Mouse (Mus musculus) adrenal gland, adult 8-10 months (tissue): Measurements from ENCODE around the gene Fitm1. TPM values are rescaled to one million over a fixed set of nuclear protein-coding genes. Genes with fewer than 3 reads are reported as not detected.

Source experiments
- DNase-seq: peaks from one replicate; pipeline ENCODE4 v3.0.0; 2022
- total RNA-seq, 4 experiments: library from RNA; stranded (reverse); gene quantifications; 2 replicates each; pipeline ENCODE4 v1.2.4; 2022

The Fitm1 gene
- total RNA-seq, 4 experiments from 2014 or later = 0.74 to 0.98 (median 0.85) TPM

DNA sequence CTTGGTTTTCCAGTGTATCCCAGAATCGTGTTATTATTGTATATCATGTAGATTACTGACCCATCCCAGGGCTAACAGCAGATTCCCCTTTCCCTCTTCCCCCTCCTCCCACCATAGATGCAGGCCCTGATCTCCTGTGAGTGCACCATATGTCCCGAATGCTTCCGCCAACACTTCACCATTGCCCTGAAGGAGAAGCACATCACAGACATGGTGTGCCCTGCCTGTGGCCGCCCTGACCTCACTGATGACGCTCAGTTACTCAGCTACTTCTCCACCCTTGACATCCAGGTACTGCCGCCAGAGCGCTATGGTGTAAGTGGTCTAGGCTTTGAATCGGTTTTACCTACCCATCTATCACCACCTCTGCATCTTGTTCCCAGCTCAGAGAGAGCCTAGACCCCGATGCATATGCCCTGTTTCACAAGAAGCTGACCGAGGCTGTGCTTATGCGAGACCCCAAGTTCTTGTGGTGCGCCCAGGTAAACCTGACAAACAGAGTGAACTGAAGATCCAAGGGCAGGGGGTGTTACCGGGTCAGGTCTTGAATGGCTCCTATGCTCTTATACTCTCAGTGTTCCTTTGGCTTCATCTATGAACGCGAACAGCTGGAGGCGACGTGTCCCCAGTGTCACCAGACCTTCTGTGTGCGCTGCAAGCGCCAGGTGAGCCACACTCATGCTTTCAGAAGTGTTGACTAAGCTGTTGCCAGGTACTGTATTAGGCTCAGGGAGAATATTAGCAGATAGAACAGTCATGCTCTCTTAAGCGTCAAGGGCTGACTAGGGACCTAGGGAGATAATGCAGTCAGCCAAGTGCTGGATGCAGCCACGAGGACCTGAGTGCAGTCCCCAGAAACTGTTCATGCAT, 23.3 kb downstream of the Fitm1 start:
- no peak for DNase-seq

DNA sequence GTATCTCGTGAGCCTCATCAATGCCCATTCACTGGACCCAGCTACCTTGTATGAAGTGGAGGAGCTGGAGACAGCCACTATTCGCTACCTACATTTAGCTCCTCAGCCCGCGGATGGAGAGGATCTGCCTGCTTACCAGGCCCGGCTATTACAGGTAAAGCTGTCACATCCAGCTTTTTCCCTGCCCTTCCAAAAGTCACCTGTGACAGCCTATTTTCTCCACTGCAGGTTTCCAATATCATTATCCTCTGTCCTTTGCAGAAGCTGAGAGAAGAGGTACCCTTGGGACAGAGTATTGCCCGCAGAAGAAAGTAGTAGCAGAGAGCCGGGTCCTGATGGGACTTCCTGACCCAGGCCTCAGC, 27.8 kb downstream of the Fitm1 start, which contains the start of gene Irf9:
Irf9 (plus strand) TSS at position 301 of the 362 bp plus-strand sequence.
- no peak for DNase-seq

DNA sequence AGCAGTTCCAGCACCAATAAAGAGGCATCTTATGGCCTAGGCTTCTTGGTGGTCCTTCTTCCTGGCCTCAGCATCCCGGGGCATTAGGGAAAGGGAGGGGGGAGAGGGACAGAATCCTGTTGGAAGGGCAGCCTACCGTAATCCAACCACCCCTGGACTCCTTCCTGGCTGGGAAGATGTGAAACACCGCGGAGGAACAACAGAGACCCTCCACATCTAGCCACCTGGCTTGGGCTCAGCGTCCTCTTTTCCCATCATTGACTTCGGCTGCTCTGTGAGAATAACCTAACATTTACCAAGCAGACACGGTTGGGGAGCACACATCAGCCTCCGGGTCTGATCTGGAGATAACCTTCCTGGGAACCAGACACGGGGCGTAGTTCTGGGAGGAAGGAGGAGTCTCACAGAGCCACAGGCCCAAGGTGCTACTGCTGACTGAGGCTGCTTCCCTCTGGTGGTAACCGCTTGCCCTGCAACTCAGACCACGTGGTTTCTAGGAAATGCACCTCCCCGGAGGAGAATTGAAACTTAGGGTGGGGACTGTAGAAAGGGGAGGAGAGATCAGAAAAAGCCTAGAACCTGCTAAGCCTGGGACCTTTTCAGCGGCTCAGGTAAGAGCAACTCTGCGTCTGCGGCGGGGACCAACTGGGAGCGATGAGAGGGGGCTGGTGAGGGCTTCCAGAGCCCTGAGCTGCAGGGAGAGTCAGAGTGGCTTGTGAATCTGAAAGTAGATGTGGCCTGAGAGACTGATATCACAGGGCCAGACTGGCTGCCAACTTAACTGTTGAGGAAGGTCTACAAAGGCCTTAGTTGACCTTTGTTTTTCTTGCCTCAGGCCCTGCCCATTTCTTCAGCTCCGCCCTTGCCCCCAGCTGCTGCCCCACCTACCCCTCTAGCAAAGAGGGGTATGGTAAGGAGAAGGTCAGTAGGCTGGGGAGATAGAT, 28.5 kb downstream of the Fitm1 start:
- peak; percentile 93 for DNase-seq

DNA sequence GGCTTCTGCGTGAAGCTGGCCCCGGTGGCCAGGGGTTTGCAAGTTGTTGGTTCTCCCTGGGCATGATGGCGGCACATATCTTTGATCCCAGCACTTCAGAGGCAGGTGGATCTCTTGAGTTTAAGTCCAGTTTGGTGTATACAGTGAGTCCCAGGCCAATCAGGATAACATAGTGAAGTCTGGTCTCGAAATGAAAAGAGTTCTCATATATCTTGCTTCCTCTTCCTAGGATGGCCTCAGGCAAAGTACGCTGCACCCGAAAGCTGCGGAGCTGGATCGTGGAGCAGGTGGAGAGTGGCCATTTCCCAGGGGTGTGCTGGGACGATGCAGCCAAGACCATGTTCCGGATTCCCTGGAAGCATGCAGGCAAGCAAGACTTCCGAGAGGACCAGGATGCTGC, 29.4 kb downstream of the Fitm1 start:
- no peak for DNase-seq

DNA sequence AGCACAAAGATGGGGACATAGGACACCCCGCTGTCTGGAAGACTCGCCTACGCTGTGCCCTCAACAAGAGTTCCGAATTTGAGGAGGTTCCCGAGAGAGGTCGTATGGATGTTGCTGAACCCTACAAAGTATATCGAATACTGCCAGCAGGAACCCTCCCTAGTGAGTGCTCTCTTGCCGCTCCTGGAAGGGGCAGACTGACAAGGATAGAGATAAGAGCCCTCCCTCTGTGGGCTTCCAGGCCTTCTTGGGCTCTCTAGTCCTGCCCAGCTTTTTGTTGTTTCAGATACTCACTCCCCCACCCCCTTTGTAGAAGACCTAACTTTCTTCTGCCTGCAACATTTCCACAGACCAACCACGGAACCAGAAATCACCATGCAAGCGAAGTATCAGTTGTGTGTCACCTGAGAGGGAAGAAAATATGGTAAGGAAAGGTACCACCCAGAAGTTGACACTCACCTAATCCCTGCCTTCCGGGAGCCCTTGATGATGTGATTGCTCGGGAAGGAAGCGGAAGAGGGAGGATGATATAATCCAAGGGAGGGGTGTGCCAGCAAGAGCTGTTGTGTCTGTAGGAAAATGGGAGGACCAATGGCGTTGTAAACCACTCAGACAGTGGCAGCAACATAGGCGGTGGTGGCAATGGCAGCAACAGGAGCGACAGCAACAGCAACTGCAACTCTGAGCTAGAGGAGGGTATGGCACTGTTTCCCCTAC, 30.5 kb downstream of the Fitm1 start:
- DNase-seq = no peak

DNA sequence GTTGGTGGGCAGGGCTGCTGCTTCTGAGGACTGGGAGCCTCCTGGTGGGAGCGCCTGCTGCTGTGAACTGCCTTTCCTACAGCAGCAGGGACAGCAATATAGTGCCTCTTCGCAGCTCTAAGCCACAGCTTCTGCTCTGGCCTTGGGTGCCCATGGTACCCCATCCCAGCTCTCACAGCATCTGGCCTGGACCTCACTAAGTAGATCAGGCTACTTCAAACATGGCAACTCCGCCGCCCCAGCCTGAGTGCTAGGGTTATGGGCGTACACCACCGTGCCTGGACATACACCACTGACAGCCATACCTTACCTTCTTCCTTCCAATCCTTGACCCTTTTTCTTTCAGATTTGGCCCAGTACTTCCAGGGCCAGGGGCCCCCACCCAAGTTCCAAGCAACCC, 32.9 kb downstream of the Fitm1 start:
- DNase-seq = no peak

DNA sequence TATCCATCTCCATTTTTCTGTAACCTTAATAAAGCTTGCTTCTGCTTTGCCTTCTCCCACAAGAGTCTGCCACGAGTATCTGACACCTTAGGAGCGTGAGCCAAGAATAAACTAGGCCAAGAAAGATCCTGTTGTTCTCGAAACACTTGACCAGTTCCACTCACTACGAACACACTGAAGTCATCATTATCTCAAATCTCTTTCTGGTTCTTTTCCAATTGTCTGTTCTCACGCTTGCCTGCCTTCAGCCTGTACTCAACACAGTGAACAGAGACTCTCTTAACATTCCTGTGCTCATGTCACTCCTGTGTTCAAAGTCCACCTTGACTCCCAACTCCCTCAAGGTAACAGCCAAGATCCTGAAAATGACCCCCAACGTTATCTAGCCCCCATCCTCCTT, 37.9 kb downstream of the Fitm1 start:
- no peak for DNase-seq

DNA sequence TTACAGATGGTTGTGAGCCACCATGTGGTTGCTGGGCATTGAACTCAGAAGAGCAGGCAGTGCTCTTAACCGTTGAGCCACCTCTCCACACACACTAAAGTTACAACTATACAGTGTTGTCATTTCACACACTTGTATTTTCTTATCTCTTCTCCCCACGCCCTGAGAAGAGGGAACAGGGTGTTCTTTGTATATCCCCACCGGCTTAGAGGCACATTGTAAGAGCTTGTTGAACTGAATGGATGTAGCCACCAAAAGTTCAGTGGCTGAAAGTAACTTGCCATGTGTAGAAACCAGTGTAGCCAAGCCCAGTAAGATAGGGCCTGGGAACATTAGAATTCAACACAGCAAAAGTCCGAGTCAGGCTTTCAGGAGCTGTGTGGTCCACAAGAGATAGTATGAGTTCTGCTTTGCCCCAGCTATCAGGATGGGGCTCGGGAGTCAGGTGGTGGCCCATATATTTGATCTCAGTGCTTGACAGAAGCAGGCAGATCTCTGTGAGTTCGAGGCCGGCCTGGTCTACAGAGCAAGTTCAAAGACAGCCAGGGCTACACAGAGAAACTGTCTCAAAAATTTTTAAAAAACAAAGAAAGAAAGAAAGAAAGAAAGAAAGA, 39.3 kb downstream of the Fitm1 start:
- DNase-seq = no peak

DNA sequence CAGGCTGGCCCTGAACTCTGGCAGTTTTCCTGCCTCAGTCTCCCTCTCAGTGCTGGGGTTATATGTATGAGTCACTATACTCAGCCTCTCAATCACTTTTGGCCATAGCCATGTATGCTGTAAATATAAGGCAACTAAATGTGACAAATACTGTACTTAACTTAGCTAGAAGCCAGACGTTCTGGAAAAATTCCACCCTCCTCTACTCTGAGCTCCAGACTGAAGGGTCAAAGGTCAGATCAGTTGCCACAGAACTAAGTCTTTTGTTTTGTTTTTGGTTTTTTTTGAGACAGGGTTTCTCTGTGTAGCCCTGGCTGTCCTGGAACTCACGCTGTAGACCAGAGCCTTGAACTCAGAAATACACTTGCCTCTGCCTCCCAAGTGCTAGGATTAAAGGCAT, 40.5 kb downstream of the Fitm1 start:
- no peak for DNase-seq

DNA sequence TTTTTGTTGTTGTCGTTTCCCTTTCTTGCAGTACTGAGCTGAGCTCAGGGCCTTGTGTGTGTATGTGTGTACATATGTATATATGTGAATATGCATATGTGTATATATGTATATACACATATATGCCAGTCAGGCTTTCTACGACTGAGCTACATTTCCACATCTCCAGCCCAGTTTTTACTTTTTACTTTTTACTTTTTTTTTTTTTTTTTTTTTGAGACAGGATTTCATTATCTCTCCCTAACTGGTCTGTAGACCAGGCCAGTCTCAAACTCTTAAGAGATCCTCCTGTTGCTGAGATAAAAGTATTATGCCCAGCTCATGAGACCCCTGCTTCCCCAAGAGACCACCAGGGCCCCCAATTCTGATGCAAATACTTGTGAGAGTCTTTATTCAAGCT, 41.4 kb downstream of the Fitm1 start:
- DNase-seq = no peak

DNA sequence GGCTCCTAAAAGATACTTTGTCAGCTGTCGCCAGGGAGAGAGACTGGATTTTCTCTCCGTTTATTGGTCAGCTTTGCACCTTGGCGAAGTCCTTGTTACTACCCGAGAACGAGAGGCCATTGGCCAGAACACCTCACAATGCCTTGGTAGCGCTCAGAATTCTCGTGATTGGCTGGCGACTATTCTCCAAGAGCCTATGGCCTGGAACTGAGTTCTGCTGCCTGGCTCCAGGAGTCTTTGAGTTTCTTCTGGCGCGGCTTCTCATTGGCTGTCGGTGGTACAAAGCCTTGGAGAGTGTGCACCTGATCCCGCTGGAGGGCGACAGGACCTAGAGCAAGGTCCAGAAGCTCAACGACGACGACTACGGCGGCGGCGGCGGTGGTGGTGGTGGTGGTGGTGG, 42.4 kb downstream of the Fitm1 start, which contains the start of gene Rec8:
Rec8 (plus strand) TSS at position 216 of the 400 bp plus-strand sequence.
- peak; percentile 47 for DNase-seq

DNA sequence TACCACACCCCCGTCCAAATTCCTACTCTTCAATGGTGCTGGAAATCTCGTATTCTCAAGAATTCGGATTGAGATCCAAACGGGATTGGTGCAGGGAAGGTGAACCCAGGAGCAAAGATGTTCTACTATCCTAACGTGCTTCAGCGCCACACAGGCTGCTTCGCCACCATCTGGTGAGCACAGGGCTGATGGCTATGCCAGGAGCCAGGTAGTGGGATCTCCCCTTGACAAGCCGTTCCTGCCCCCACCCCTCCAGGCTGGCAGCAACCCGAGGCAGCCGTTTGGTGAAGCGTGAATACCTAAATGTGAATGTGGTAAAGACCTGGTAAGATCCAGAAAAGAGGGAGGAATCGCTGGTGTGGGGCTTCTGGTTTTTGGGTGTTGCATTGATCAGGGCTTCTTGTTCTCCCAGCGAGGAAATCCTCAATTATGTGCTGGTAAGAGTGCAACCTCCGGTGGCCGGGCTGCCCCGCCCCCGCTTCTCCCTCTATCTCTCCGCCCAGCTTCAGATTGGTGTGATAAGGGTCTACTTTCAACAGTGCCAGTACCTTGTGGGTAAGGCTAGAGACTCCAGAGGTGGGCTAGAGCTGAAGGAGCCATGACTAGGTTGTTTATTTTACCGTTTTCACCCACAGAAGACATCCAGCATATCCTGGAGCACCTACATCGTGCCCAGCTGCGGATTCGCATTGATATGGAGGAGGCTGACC, 43.2 kb downstream of the Fitm1 start:
- no peak for DNase-seq

Other genes starting within 250 kb of the Fitm1 start
- gene Dhrs4, start 96.9 kb upstream of the Fitm1 start, total RNA-seq = 10 to 100 TPM; 51.9 to 72.7 (median 66.9) TPM
- 10 to 100 TPM in 2 of 4 experiments, 1 to 10 TPM in 2; 5.7 to 14.0 (median 8.6) TPM for gene Carmil3, start 85.0 kb upstream of the Fitm1 start, total RNA-seq
- under 1 TPM; 0.09 to 0.35 (median 0.27) TPM for gene Cpne6, start 65.2 kb upstream of the Fitm1 start, total RNA-seq
- gene Nrl, start 50.6 kb upstream of the Fitm1 start, total RNA-seq = not detected
- 10 to 100 TPM; 36.5 to 44.6 (median 40.6) TPM for gene Pck2, start 35.4 kb upstream of the Fitm1 start, total RNA-seq
- gene Dcaf11, start 15.6 kb upstream of the Fitm1 start, total RNA-seq = 100 to 1,000 TPM; 146 to 159 (median 158) TPM
- gene A730061H03Rik, start 15.2 kb upstream of the Fitm1 start, total RNA-seq = 1 to 10 TPM in 1 of 4 experiments, under 1 TPM in 2, not detected in 1; 0.70 to 1.2 (median 0.81) TPM
- gene Psme1, start 2.5 kb downstream of the Fitm1 start, total RNA-seq = 100 to 1,000 TPM; 253 to 384 (median 292) TPM
- gene Emc9, start 9.7 kb downstream of the Fitm1 start, total RNA-seq = 10 to 100 TPM; 47.3 to 50.6 (median 49.7) TPM
- 100 to 1,000 TPM; 325 to 423 (median 363) TPM for gene Psme2, start 15.5 kb downstream of the Fitm1 start, total RNA-seq
- 10 to 100 TPM; 33.3 to 52.1 (median 39.2) TPM for gene Rnf31, start 16.1 kb downstream of the Fitm1 start, total RNA-seq
- 10 to 100 TPM; 20.2 to 28.5 (median 27.6) TPM for gene Irf9, start 28.0 kb downstream of the Fitm1 start, total RNA-seq
- 10 to 100 TPM; 12.0 to 18.1 (median 13.1) TPM for gene Rec8, start 42.4 kb downstream of the Fitm1 start, total RNA-seq
- gene Ipo4, start 60.3 kb downstream of the Fitm1 start, total RNA-seq = 100 to 1,000 TPM in 3 of 4 experiments, 10 to 100 TPM in 1; 93.7 to 140 (median 111) TPM
- 1 to 10 TPM in 2 of 4 experiments, not detected in 2; 1.5 to 1.9 TPM for gene Gm49378, start 62.3 kb downstream of the Fitm1 start, total RNA-seq
- 100 to 1,000 TPM in 2 of 4 experiments, 10 to 100 TPM in 2; 95.2 to 101 (median 98.7) TPM for gene Tm9sf1, start 68.2 kb downstream of the Fitm1 start, total RNA-seq
- gene Tssk4, start 74.6 kb downstream of the Fitm1 start, total RNA-seq = 1 to 10 TPM in 2 of 4 experiments, under 1 TPM in 2; 0.93 to 2.0 (median 1.5) TPM
- 10 to 100 TPM; 59.0 to 65.8 (median 62.3) TPM for gene Mdp1, start 84.9 kb downstream of the Fitm1 start, total RNA-seq
- 10 to 100 TPM; 26.3 to 36.5 (median 32.8) TPM for gene Gmpr2, start 96.3 kb downstream of the Fitm1 start, total RNA-seq
- 100 to 1,000 TPM; 299 to 385 (median 359) TPM for gene Nedd8, start 96.5 kb downstream of the Fitm1 start, total RNA-seq
- 10 to 100 TPM; 25.5 to 44.5 (median 34.2) TPM for gene Tinf2, start 106.2 kb downstream of the Fitm1 start, total RNA-seq
- under 1 TPM; 0.17 to 0.46 (median 0.30) TPM for gene Tgm1, start 138.3 kb downstream of the Fitm1 start, total RNA-seq
- 10 to 100 TPM; 20.2 to 31.5 (median 26.1) TPM for gene Rabggta, start 146.6 kb downstream of the Fitm1 start, total RNA-seq
- gene Dhrs1, start 170.1 kb downstream of the Fitm1 start, total RNA-seq = 10 to 100 TPM; 67.5 to 76.9 (median 71.0) TPM
- 10 to 100 TPM; 17.7 to 20.5 (median 19.1) TPM for gene Nop9, start 170.1 kb downstream of the Fitm1 start, total RNA-seq
- under 1 TPM in 2 of 4 experiments, not detected in 2; 0.31 to 0.49 TPM for gene Cideb, start 182.8 kb downstream of the Fitm1 start, total RNA-seq
- gene Ltb4r2, start 185.8 kb downstream of the Fitm1 start, total RNA-seq = under 1 TPM in 1 of 4 experiments, not detected in 3; 0.17 TPM
- under 1 TPM; 0.31 to 0.75 (median 0.43) TPM for gene Ltb4r1, start 190.3 kb downstream of the Fitm1 start, total RNA-seq
- gene Adcy4, start 208.5 kb downstream of the Fitm1 start, total RNA-seq = 1 to 10 TPM; 5.2 to 9.1 (median 7.8) TPM
- gene Ripk3, start 213.2 kb downstream of the Fitm1 start, total RNA-seq = 1 to 10 TPM; 3.0 to 6.2 (median 5.8) TPM
- 10 to 100 TPM; 23.3 to 45.1 (median 31.1) TPM for gene Nfatc4, start 247.5 kb downstream of the Fitm1 start, total RNA-seq